ENCODE assay signal across 8 mouse cellular contexts in the genomic region with DNA sequence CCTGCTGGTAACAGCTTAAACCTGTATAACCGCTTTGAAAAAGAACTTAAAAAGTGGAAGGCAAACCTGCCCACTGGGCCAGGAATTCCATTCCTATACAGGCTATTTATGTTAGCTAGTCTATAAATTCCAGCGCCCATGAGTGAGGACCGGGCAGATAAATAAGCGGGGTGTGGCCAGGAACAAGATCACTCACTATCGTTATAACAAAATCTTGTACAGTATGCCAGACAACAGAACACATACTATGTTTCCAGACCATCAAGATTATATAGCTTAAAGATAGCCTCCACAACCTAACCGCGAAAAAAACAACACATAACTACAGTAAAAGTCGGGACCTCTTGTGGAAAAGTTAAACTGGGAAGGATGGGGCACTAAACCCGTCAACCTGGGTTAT. TPM values are rescaled to one million over a fixed set of nuclear protein-coding genes. Genes with fewer than 3 reads are reported as not detected.
DNase-seq lines count a peak whose midpoint lies in the region; ATAC-seq and TF ChIP-seq lines count a peak whose summit lies in the region.

No protein-coding gene starts in this region.

- ATAC-seq in forebrain, embryonic 12.5 days (ENCODE audit: low FRiP score), result no peak
- ATAC-seq in liver, embryonic 14.5 days (ENCODE audit: insufficient read depth), result peak; percentile 31; the same call in 1 of the 2 replicates

- intact Hi-C loops in gastrocnemius, adult 2 months (cut with DNase I), result loop anchor here (5.0 kb wide), 1 partner anchor 352 kb away; no protein-coding TSS in a partner anchor

- H3K4me2 ChIP-seq in CH12.LX (ENCODE audit: insufficient read depth, low read depth, poor library complexity, severe bottlenecking), result peak overlapping the region; percentile 91
- H3K4me2 ChIP-seq in forebrain, embryonic 12.5 days, result peak overlapping the region; percentile 69
- H3K4me2 ChIP-seq in liver, embryonic 14.5 days (ENCODE audit: low read depth), result peak overlapping the region; percentile 99

- no peak for DNase-seq in gastrocnemius, adult 2 months
- DNase-seq in gastrocnemius, postnatal 10 days, result no peak
- DNase-seq in CH12.LX (ENCODE audit: extremely low read depth), result no peak
- peak in 2 of 3 experiments; percentile 38 to 41 for DNase-seq in liver, embryonic 14.5 days (ENCODE audit: low read depth in 3 of 3, low spot score in 3 of 3)
- no peak for DNase-seq in natural killer cell, adult 2 months (ENCODE audit: low spot score in 2 of 2)
- DNase-seq in thymus, postnatal 14 days, result no peak
- no peak for DNase-seq in kidney, adult 11 months

- TF ChIP-seq EP300 in CH12.LX (IDR thresholded peaks at IDR 0.05; ENCODE audit: low read length), result no peak
- no peak for TF ChIP-seq EP300 in liver, embryonic 14.5 days (IDR thresholded peaks at IDR 0.05; ENCODE audit: low read depth)

- TF ChIP-seq RAD21 in CH12.LX (IDR thresholded peaks at IDR 0.05; ENCODE audit: low read depth, low read length), result no peak

- peaks cover 6 to 18% of the 10 kb centered on the region in 2 experiments for H3K4me1 ChIP-seq in CH12.LX (ENCODE audit: control insufficient read depth in 1 of 2, insufficient read depth in 2 of 2)
- peaks cover 25% of the 10 kb centered on the region for H3K4me1 ChIP-seq in forebrain, embryonic 12.5 days
- H3K4me1 ChIP-seq in liver, embryonic 14.5 days (replicated peaks; ENCODE audit: control insufficient read depth in 2 of 2, insufficient read depth in 2 of 2, low read length in 1 of 2), result peaks cover 16 to 21% of the 10 kb centered on the region in 2 experiments

- H3K79me2 ChIP-seq in CH12.LX (replicated peaks; ENCODE audit: control insufficient read depth, extremely low read depth, insufficient read depth, poor library complexity, severe bottlenecking), result peaks cover 52% of the 10 kb centered on the region

- TF ChIP-seq POLR2A in CH12.LX (IDR thresholded peaks at IDR 0.05; ENCODE audit: low read depth, low read length), result no peak

- H3K36me3 ChIP-seq in CH12.LX (replicated peaks in 1 of 2; ENCODE audit: control insufficient read depth in 1 of 2, insufficient read depth in 1 of 2, low read length in 1 of 2), result peaks cover 26 to 62% of the 10 kb centered on the region in 2 experiments
- peaks cover 24% of the 10 kb centered on the region for H3K36me3 ChIP-seq in forebrain, embryonic 12.5 days (replicated peaks)
- peaks cover 20% of the 10 kb centered on the region for H3K36me3 ChIP-seq in liver, embryonic 14.5 days (replicated peaks; ENCODE audit: control insufficient read depth, insufficient read depth, low read depth)

- TF ChIP-seq CTCF in gastrocnemius, adult 2 months (IDR thresholded peaks at IDR 0.05), result no peak
- TF ChIP-seq CTCF in CH12.LX (conservative IDR thresholded peaks at IDR 0.05 in 1 of 2, IDR thresholded peaks at IDR 0.05 in 1 of 2; ENCODE audit: low read depth in 2 of 2, low read length in 2 of 2), result no peak
- TF ChIP-seq CTCF in liver, embryonic 14.5 days (IDR thresholded peaks at IDR 0.05; ENCODE audit: low read depth), result no peak

- H3K9ac ChIP-seq in CH12.LX (ENCODE audit: insufficient read depth, low read depth), result peak overlapping the region; percentile 64
- peak overlapping the region; percentile 46 for H3K9ac ChIP-seq in forebrain, embryonic 12.5 days
- H3K9ac ChIP-seq in liver, embryonic 14.5 days (replicated peaks), result peak overlapping the region; percentile 85

- 1% methylated on average over 9 of the region's 9 CpGs for WGBS in forebrain, embryonic 12.5 days
- whole genome bisulfite sequencing in liver, embryonic 14.5 days (ENCODE audit: insufficient replicate concordance), result under 1% methylated on average over 9 of the region's 9 CpGs

- in situ Hi-C loops in CH12.LX (cut with MboI; ENCODE audit: low pct_ligation_motif_present, low pct_unique_long_range_greater_than_20kb, low sequenced_read_pairs), result no loop called here

- H3K4me3 ChIP-seq in gastrocnemius, adult 2 months, result peak overlapping the region; percentile 76
- peak overlapping the region; percentile 71 to 92 (median 87) for H3K4me3 ChIP-seq in CH12.LX (replicated peaks in 1 of 3; ENCODE audit: low read depth in 2 of 3, low read length in 2 of 3, poor library complexity in 1 of 3)
- peak overlapping the region; percentile 69 for H3K4me3 ChIP-seq in forebrain, embryonic 12.5 days (replicated peaks)
- peak overlapping the region; percentile 69 to 84 for H3K4me3 ChIP-seq in liver, embryonic 14.5 days (ENCODE audit: insufficient read depth in 1 of 2, low read depth in 2 of 2, low read length in 2 of 2)

- H3K27me3 ChIP-seq in CH12.LX (replicated peaks), result no peaks in the 10 kb centered on the region
- H3K27me3 ChIP-seq in forebrain, embryonic 12.5 days, result no peaks in the 10 kb centered on the region
- H3K27me3 ChIP-seq in liver, embryonic 14.5 days (ENCODE audit: control insufficient read depth, insufficient read depth, low read length), result no peaks in the 10 kb centered on the region

- dilution Hi-C loops in CH12.LX (cut with MboI; ENCODE audit: extremely low pct_ligation_motif_present, extremely low pct_unique_long_range_greater_than_20kb, low sequenced_read_pairs), result no loop called here

- H3K9me3 ChIP-seq in CH12.LX (replicated peaks; ENCODE audit: low read length), result no peaks in the 10 kb centered on the region
- no peaks in the 10 kb centered on the region for H3K9me3 ChIP-seq in forebrain, embryonic 12.5 days
- no peaks in the 10 kb centered on the region for H3K9me3 ChIP-seq in liver, embryonic 14.5 days (ENCODE audit: control insufficient read depth, low read length)

- peak overlapping the region; percentile 97 for H3K27ac ChIP-seq in gastrocnemius, adult 2 months
- H3K27ac ChIP-seq in CH12.LX (ENCODE audit: insufficient read depth, low read depth), result no peak overlapping the region
- peak overlapping the region; percentile 79; the same call in 1 of the 2 replicates for H3K27ac ChIP-seq in forebrain, embryonic 12.5 days
- H3K27ac ChIP-seq in liver, embryonic 14.5 days, result peak overlapping the region; percentile 93

TF ChIP-seq in CH12.LX, 34 proteins besides CTCF, POLR2A, EP300 and RAD21 (continues in another document):
- TF ChIP-seq UBTF (IDR thresholded peaks at IDR 0.05; ENCODE audit: low read depth, low read length) (no peak), NRF1 (IDR thresholded peaks at IDR 0.05; ENCODE audit: low read depth, low read length) (no peak), ZC3H11A (IDR thresholded peaks at IDR 0.05; ENCODE audit: low read depth, low read length) (no peak), MAX (IDR thresholded peaks at IDR 0.05; ENCODE audit: low read length) (no peak), E2F4 (IDR thresholded peaks at IDR 0.05; ENCODE audit: insufficient replicate concordance, low read depth, low read length) (no peak), JUN (IDR thresholded peaks at IDR 0.05; ENCODE audit: insufficient read depth, low read depth, low read length) (no peak), ZKSCAN1 (IDR thresholded peaks at IDR 0.05; ENCODE audit: borderline replicate concordance, low read depth, low read length) (no peak), USF1 (IDR thresholded peaks at IDR 0.05; ENCODE audit: low read depth, low read length) (no peak)

RNA-seq across cellular contexts. Expression of a gene that starts 0.7 kb away (rescaled TPM):
- 100 to 1,000 TPM in 1 of 2 experiments, 10 to 100 TPM in 1; 92.4 to 118 TPM for total RNA-seq in gastrocnemius, adult 2 months (2021)
- total RNA-seq in gastrocnemius, postnatal 10 days (2021), result 100 to 1,000 TPM in 1 of 2 experiments, 10 to 100 TPM in 1; 86.1 to 101 TPM
- total RNA-seq in CH12.LX (2012; rRNA removed), result 110 and 131 TPM in 2 replicates
- total RNA-seq in CH12.LX (2014; rRNA removed), result 98.5 and 111 TPM in 2 replicates
- 144 and 154 TPM in 2 replicates for polyA plus RNA-seq in CH12.LX (2012; ENCODE audit: insufficient read length, low read depth)
- polyA plus RNA-seq in forebrain, embryonic 12.5 days (2016; fragmentation: Nextera tagmentation; extraction: Ambion mirVana), result 85.0 and 88.6 TPM in 2 replicates
- 44.6 and 59.1 TPM in 2 replicates for polyA plus RNA-seq in liver, embryonic 14.5 days (2012; rRNA removed)
- polyA plus RNA-seq in liver, embryonic 14.5 days (2014; fragmentation: Nextera tagmentation; extraction: Ambion mirVana), result 45.0 and 45.6 TPM in 2 replicates

RNA-seq across cellular contexts. Expression of a gene that starts 0.8 kb away (rescaled TPM):
- total RNA-seq in gastrocnemius, adult 2 months (2021), result 1 to 10 TPM; 3.5 to 4.7 TPM
- 1 to 10 TPM; 5.8 to 7.8 TPM for total RNA-seq in gastrocnemius, postnatal 10 days (2021)
- 22.2 and 25.9 TPM in 2 replicates for total RNA-seq in CH12.LX (2012; rRNA removed)
- total RNA-seq in CH12.LX (2014; rRNA removed), result 29.6 and 31.8 TPM in 2 replicates
- polyA plus RNA-seq in CH12.LX (2012; ENCODE audit: insufficient read length, low read depth), result 25.6 and 29.9 TPM in 2 replicates
- polyA plus RNA-seq in forebrain, embryonic 12.5 days (2016; fragmentation: Nextera tagmentation; extraction: Ambion mirVana), result 35.2 and 38.5 TPM in 2 replicates
- polyA plus RNA-seq in liver, embryonic 14.5 days (2012; rRNA removed), result 4.1 and 6.7 TPM in 2 replicates
- polyA plus RNA-seq in liver, embryonic 14.5 days (2014; fragmentation: Nextera tagmentation; extraction: Ambion mirVana), result 13.6 and 15.7 TPM in 2 replicates

RNA-seq across cellular contexts. Expression of a gene that starts 11.4 kb away (rescaled TPM):
- total RNA-seq in gastrocnemius, adult 2 months (2021), result not detected
- total RNA-seq in gastrocnemius, postnatal 10 days (2021), result not detected
- total RNA-seq in CH12.LX (2012; rRNA removed), result 0.08 and 0.13 TPM in 2 replicates
- total RNA-seq in CH12.LX (2014; rRNA removed), result not detected in 2 replicates
- polyA plus RNA-seq in CH12.LX (2012; ENCODE audit: insufficient read length, low read depth), result 0.50 and 0.89 TPM in 2 replicates
- 0.46 and 0.66 TPM in 2 replicates for polyA plus RNA-seq in forebrain, embryonic 12.5 days (2016; fragmentation: Nextera tagmentation; extraction: Ambion mirVana)
- 0.03 and 0.04 TPM in 2 replicates for polyA plus RNA-seq in liver, embryonic 14.5 days (2012; rRNA removed)
- 0.13 and 0.27 TPM in 2 replicates for polyA plus RNA-seq in liver, embryonic 14.5 days (2014; fragmentation: Nextera tagmentation; extraction: Ambion mirVana)

RNA-seq across cellular contexts. Expression of a gene that starts 19.0 kb away (rescaled TPM):
- total RNA-seq in gastrocnemius, adult 2 months (2021), result not detected
- total RNA-seq in gastrocnemius, postnatal 10 days (2021), result under 1 TPM in 1 of 2 experiments, not detected in 1; 0.52 TPM
- 1.0 TPM in 1 of 2 replicates, not detected in the other for total RNA-seq in CH12.LX (2012; rRNA removed)
- total RNA-seq in CH12.LX (2014; rRNA removed), result 0.59 TPM in 1 of 2 replicates, not detected in the other
- polyA plus RNA-seq in CH12.LX (2012; ENCODE audit: insufficient read length, low read depth), result 1.3 and 1.4 TPM in 2 replicates
- polyA plus RNA-seq in forebrain, embryonic 12.5 days (2016; fragmentation: Nextera tagmentation; extraction: Ambion mirVana), result 0.87 and 1.9 TPM in 2 replicates
- polyA plus RNA-seq in liver, embryonic 14.5 days (2012; rRNA removed), result 0.51 and 0.59 TPM in 2 replicates
- polyA plus RNA-seq in liver, embryonic 14.5 days (2014; fragmentation: Nextera tagmentation; extraction: Ambion mirVana), result 0.20 and 0.24 TPM in 2 replicates

RNA-seq across cellular contexts. Expression of a gene that starts 23.9 kb away (rescaled TPM):
- total RNA-seq in gastrocnemius, adult 2 months (2021), result under 1 TPM; 0.31 to 0.84 TPM
- 1 to 10 TPM; 1.2 to 1.5 TPM for total RNA-seq in gastrocnemius, postnatal 10 days (2021)
- total RNA-seq in CH12.LX (2012; rRNA removed) (0.25 and 0.30 TPM in 2 replicates), CH12.LX (2014; rRNA removed) (0.28 TPM in 1 of 2 replicates, not detected in the other)
- 0.31 and 0.34 TPM in 2 replicates for polyA plus RNA-seq in CH12.LX (2012; ENCODE audit: insufficient read length, low read depth)
- polyA plus RNA-seq in forebrain, embryonic 12.5 days (2016; fragmentation: Nextera tagmentation; extraction: Ambion mirVana), result 2.2 and 3.4 TPM in 2 replicates
- 0.19 and 0.44 TPM in 2 replicates for polyA plus RNA-seq in liver, embryonic 14.5 days (2012; rRNA removed)
- 0.21 and 0.66 TPM in 2 replicates for polyA plus RNA-seq in liver, embryonic 14.5 days (2014; fragmentation: Nextera tagmentation; extraction: Ambion mirVana)

Comparison
In these comparisons a context has a peak if more than half of its experiments do, and no peak if none do; other contexts are left out.
1. DNase-seq: peak in liver, embryonic 14.5 days (2 of 3); none in gastrocnemius, adult 2 months (single experiment), gastrocnemius, postnatal 10 days (single experiment), CH12.LX (single experiment), natural killer cell, adult 2 months (0 of 2), thymus, postnatal 14 days (single experiment) and kidney, adult 11 months (single experiment).
2. Peak in every context shown above with its lines, with median percentiles within 50 percentile points of each other: H3K4me3 ChIP-seq, H3K4me2 ChIP-seq and H3K9ac ChIP-seq.